Mouse (Mus musculus) spleen, adult 12 weeks (tissue): ENCODE measurements around the gene Cog2.

ENCODE experiments used
- DNase-seq: peaks from one replicate; pipeline ENCODE4 v3.0.0; 2022; ENCODE audit warnings: low spot score

The Cog2 gene

GRCm38 (mm10) chr8:124517142-124517541 is 3.4 kb upstream of the Cog2 start:
- DNase-seq, result no peak

- no peak for DNase-seq
Observed at GRCm38 (mm10) chr8:124521946-124522345, 1.4 kb downstream of the Cog2 start.

- DNase-seq, result no peak
Observed at GRCm38 (mm10) chr8:124526261-124526660, 5.7 kb downstream of the Cog2 start.

GRCm38 (mm10) chr8:124530076-124530475 is 9.5 kb downstream of the Cog2 start:
- no peak for DNase-seq

- no peak for DNase-seq
Observed at GRCm38 (mm10) chr8:124530556-124530955, 10.0 kb downstream of the Cog2 start.

DNA sequence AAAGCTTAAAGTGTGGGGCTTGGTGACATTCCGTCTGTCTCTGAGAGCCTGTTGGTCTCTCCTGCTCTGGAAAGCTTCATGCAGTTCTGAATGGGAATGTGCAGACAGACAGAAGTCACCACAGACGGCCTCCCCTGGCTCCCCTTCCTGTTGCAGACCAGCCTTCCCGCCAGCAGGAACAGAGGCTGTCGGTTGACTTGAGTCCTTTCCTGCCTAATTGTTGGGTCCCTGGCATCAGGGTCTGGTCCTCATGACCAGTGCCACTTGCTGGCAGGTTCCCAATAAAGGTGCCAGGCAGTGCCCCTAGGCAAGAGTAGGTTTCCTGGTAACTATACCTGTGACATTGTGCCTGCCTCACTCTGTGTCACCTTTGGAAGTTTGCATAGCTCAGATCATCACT is 10.4 kb downstream of the Cog2 start:
- no peak for DNase-seq

DNA sequence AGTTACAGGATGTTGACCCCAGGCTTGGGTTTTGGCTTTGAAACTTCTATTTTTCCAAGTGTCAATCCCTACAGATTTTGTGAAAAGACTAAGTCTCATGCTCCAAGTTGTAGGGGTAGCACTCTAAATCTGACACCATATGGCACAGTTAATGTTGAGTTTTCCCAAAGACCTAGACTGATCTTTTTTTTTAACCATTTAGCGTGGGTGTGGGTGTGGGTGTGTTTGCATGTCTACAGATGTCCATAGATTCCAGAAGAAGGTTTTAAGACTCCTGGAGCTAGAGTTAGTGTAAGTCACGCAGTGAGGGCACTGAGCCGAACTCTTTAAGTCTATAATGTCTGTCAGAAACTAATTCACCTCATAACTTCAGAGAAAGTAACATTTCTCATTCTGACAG is 12.1 kb downstream of the Cog2 start:
- DNase-seq, result no peak

- no peak for DNase-seq
Observed at GRCm38 (mm10) chr8:124535451-124535850, 14.9 kb downstream of the Cog2 start.

DNA sequence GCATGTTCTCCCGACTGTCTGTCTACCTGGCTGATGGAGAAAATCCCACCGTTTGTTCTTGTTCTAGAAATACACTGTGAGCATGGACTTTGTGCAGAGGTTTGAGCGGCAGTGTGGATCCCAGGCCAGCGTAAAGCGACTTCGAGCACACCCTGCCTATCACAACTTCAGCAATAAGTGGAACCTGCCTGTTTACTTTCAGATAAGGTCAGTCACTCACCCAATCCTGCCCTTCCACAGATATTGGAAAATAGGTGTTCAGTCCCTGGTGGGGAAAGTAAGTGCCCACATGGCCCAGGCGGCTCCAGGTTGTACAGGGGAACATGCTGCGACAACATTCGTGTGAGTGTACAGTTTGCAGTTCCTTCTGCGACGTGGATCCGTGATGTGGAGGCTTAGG is 20.3 kb downstream of the Cog2 start:
- DNase-seq, result no peak

- no peak for DNase-seq
Observed at GRCm38 (mm10) chr8:124542001-124542400, 21.4 kb downstream of the Cog2 start.

DNA sequence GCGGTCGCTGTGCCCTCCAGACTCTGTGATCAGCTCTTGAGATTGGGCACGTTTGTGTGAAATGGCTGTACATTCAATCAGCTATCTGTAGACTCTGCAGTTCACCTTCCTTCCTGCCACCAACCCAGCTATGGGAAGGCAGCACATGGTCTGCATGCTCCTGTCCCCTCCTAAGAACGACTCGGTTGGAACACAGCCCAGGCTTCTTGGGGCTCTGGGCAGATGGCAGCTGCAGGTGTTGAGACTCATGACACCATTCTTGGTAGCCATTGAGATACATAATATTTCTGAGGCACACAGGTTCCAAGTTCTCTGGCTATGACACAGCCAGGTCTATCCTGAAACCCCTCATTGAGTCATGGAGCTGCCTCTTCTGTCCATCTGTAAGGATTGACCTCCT is 22.7 kb downstream of the Cog2 start:
- no peak for DNase-seq

- DNase-seq, result no peak
Observed at GRCm38 (mm10) chr8:124546371-124546770, 25.8 kb downstream of the Cog2 start.

DNA sequence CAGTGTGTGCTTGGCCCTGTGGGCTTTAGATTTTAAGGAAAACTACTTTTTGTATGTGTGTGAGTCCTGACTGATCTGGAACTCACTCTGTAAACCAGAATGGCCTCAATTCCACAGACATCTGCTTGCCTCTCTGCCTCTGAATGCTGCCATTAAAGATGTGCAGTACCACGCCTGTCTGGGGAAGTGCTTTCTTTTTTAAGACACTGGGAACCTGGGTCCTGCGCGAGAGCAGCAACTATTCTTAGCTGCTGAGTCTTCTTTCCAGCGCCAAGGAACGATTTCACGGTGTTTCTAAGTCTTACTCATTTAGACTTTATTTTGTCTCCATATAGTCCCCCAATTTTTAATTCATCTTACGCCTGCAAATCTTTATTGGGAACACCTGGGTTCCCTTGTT is 26.2 kb downstream of the Cog2 start:
- DNase-seq, result no peak

DNA sequence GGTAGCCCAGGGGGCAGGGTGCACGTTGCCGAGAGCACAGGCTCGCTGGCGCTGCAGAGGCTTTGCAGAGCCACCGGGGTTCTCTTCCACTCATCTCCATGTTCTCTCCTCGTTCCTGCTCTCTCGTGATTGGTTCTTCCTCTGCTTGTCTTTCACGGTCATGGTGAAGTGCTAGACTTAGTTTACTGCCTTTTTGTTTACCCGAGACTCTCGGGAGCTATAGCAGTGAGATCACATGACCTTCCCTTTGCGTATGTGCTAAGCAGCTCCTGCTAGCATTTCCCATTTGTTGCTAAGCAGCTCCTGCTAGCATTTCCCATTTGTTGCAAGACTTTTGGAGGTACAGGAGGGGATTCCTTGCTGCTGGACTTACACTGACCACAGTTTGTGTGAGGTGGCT is 26.7 kb downstream of the Cog2 start:
- no peak for DNase-seq

DNA sequence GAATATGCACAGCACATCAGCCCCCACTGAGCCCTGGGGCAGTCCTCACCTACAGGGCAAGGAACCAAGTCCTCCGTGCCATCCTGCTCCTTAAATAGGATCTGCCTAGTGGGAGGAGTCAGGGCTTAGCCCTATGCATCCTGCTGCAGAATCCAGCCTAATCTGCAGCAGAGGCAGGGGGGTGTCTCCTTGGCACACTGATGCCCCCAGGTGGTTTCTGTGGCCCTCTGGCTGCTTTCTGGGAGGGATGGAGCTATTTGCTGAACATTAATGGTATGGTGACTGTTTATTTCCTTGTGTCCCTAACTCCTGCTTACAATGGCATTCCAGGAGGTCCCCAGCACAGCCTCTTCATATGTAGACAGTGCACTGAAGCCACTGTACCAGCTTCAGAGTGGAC is 27.6 kb downstream of the Cog2 start:
- no peak for DNase-seq

- DNase-seq, result no peak
Observed at GRCm38 (mm10) chr8:124551011-124551661, 30.6 kb downstream of the Cog2 start.

GRCm38 (mm10) chr8:124555113-124555750 is 34.7 kb downstream of the Cog2 start:
- no peak for DNase-seq

GRCm38 (mm10) chr8:124556164-124556563 is 35.6 kb downstream of the Cog2 start:
- no peak for DNase-seq

DNA sequence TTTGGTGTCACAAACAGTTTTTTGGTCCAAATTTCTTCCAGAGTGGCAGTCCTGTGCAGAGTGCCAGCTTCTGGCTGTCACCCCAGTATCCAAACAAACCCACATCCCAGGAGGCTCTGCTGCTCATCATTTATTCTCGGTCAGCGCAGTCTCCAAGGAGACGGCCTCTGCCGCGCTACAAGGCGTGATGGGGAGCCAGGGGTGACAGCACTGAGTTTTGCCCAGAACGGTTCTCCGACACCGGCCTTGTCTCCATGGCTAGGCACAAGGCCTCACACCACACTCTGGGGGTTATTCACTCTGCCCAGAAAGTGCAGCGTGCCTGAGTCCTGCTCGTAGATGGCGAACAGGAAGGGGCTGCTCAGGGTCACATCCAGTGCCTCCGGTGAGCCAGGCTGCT is 36.1 kb downstream of the Cog2 start:
- no peak for DNase-seq

DNA sequence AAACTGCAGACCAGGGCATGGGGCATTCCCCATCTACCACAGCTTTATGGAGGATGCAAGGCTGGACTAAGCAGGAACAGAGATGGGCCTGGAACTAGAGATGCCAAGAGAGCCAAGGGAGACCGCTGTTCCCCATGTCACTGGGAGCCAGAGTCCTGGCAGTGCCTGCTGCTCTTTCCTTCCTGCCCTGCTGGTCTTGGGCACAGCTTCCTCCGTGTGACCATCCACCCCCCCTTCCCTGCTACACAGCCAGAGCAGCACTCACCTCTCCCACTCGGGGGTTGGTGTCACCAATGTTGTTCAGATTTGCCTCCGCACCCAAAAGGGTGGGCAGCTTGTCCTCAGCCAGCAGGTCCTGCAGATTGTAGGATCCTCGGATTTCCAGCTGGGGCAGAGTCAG is 36.9 kb downstream of the Cog2 start:
- no peak for DNase-seq

GRCm38 (mm10) chr8:124567126-124567525 is 46.6 kb downstream of the Cog2 start:
- no peak for DNase-seq

DNA sequence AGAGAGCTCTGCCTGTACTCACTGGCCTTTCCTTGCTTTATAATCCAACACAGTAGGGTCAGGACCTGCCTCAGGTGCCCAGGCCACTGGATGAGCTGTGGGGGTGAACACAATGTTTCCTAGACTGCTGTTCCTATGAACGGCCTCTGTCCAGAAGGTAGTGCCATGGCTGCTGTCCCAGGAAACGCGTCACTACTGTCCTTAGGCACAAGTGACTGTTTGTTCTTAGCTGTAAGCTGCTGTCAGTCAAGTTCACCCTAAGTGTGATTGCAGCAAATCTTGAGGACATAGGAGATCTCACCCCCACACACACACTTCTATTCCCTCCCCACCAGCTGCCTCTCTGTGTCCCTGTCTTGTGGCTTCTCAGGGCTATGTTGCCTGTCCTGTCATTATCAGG is 47.0 kb downstream of the Cog2 start:
- no peak for DNase-seq

DNA sequence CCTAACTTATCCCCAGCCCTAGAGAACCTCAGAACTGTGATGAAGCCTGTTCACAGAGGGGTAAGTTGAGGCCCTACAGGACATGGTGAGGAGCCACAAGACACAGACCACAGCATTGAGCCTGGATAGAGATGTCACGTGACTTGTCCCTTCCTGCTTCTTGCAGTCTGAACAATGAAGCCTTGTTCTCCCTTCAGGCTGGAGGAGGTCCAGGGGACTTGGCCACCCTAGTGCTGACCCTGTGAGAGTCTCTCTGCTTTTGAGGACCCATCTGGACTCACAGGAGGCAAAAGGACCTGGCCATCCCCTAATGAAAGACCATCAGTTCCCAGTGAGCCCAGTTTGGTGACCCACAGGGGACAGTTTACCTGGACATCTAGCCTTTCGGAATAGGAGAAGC is 48.5 kb downstream of the Cog2 start:
- DNase-seq, result no peak

DNA sequence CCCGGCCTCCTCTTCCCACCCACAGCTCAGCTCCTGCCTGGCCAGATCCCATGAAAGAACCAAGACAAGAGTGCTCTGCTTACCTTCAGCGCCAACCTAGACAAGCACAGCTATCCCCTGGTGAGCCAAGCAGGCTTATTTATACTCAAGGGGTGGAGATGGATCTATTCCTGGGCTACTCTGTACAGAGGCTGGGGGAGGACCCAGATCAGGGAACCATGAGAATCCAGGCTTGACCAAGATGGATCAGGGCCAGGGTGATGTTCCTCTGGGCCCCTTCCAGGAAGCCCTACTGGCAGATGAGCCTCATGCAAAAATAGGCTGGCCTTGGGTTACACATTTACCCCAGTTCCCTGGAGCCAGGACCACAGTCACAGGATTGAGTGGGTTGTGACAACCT is 49.0 kb downstream of the Cog2 start, which contains the start of gene Agt:
TSS of gene Agt (minus strand) at position 114 of the 400 bp plus-strand sequence.
- no peak for DNase-seq
